Mouse (Mus musculus) R1 (cell line): Measurements from ENCODE around the gene Arl1.
"Not testable (repeated sequence)": the region's sequence is repeated elsewhere in the genome, so short reads cannot be mapped to it uniquely, and the experiment has no call there.

Source experiments
- DNase-seq: peaks from one replicate; pipeline ENCODE4 v3.0.0-alpha.2; 2018; ENCODE audit warnings: low read depth, low spot score

The Arl1 gene

DNA sequence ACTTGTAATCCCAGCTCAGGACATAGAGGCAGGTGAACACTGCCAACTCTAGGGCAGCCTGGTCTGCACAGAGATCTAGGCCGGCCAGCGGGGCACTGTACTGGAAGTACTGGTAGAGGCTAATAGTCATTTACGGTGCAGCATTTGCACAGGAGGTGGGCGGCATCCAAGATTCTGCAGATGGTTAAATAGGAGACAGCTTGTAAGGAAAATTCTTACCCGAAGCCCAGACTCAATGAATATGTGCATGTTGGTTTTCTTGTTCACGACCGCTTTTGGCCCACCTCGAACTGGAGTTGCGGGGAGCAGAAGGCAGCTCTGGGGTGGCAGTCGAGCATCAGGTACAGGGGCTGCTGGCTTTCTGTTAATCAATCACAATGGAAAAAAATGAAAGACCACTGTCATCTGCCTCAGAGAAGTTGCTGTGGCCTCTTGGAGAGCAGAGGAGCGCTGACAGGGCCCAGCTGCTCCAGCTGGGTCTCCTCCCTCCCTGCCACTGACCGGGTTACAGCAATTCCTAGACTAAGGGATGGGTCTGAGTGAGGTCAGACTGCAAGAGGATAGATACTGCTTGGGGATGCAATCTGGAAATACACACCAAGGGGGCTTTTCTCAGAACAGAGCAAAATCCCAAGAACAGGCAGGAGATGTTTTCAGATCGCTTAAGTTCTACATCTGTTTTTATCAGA is 31.0 kb downstream of the Arl1 start:
- no peak for DNase-seq

DNA sequence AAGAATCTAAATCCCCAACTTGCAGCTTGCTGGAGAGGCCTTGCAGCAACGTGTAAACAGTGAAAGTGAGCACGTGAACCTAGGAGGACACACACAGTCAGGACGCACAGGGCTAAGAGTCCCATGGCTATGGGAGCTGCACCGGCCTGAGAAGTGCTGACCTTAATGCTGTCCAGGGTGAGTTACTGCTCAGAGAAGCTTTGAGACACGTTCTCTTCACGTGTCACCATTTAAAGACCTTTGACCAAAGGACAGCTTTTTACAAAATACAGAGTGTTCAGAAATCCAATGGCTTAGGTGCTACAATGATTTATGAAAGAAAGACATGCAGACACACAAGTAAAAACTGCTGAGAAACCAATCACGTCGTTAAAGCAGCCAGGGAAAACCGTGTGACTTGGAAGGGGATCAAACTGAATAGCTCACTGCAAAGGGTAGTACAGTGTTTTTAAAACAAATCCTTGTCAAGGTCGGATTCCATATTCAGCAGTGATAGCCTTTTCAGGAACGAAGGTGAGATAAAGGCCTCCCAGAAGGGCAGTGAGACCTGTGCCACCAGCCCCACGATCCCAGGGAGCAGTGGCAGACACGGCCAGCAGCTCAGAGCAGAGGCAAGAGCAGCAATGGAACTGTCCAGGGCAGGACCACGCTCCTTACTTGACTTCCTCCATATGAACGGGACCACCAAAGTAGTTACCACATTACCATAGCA is 34.9 kb downstream of the Arl1 start:
- DNase-seq, result no peak

DNA sequence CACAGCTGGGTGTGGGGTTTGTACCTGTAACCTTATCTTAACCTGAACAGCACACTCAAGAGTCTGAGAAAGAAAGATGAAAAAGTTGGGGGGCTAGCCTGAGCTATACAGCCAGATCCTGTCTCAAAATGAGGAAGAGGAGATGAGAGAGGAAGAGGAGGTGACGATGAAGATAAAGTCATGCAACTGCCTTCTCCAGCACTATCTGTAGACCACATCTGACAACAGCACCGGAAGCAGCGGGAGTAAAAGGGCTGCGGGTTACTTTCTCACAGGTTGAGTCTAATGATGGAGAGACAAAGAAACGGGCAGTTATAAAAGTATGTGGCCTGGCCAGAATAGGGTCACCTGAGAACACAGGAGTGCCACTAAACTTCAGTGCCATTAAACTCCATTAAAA is 38.3 kb downstream of the Arl1 start:
- no peak for DNase-seq

DNA sequence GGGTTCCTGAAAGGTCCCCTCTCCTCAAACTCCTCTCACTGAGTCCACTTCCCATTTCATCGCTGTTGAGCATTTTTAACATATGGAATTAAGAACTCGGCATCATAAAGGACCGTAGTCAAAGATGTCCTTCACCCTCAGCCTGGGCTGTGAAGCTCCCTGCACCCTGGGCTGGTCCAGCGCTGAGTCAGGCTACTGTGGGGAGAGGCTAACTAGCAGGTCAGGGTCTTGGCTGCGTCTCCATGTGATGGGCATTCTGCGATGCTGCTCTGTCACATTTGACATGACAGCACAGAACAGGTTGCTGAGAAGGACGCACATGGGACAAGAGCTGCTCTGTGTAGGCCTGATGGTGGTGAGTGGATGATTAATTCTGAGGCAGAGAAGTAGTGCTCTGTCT is 39.0 kb downstream of the Arl1 start:
- DNase-seq, result no peak

DNA sequence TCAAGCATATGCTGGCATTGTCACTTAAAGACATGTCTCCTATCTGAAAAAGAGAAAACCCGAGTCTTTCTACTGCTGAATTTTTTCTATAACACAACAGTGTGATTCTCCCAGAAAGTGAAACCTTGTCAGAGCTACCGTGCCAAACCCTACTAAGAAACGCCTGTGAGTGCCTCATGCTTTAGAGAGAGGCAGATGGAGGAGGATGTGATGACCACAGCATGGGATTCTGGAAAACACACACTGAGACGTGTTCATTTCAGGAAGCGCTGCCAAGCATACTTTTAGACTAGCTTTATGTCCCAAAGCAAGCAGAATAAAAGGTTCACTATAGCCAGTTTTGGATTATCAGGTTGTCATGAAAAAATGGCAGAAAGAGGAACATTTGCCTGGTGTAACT is 42.3 kb downstream of the Arl1 start:
- DNase-seq, result not testable (repeated sequence)

DNA sequence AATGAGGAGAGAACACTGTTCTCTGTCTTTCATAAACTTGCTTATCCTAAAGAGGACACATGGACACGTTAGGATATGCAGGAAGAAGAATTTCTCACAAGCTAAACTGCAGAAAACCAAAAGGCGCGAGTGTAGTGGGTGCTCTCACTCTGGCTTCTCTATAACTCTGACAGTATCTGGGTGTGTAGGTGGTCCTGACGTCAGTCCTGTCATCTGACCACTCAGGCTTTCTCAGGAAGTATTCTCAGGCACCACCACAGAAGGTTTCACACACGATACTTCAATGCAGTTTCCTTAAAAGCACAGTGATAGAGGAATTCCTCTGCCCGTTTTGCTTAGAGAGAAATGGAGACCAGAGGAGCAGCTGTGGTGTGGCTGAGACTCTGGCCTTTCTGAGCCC is 45.5 kb downstream of the Arl1 start:
- DNase-seq, result no peak

DNA sequence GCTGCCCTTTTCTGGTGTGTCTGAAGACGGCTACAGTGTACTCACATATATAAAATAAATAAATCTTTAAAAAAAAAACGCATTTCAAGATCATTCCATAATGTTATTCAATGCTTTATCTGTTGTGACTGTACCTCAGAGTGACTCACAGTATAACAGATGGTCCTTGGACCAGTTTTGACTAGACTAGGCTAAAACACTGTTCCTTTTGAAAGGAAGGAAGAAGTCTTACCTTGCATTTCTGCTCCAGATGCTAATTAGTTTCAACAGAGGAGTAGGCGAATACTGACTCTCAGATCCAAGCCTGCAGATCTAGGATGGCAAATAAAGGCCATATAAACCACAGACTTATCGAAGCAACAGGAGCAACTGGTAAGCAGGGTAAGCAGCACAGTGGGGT is 50.1 kb downstream of the Arl1 start:
- no peak for DNase-seq

DNA sequence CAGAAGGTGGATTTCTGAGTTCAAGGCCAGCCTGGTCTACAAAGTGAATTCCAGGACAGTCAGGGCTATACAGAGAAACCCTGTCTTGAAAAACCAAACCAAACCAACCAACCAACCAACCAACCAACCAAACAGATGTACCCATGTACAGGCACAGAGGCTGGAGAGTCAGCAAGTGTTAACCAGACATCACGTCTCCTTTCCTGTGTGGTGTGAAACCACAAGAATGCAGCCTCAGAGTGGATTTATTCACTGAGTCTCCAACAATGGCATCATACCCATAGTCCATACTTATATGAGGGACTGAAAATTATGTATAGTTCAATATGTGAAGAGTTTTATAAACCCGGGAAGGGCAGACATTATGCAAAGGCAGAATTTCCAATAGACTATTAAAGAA is 52.5 kb downstream of the Arl1 start:
- DNase-seq, result not testable (repeated sequence)

DNA sequence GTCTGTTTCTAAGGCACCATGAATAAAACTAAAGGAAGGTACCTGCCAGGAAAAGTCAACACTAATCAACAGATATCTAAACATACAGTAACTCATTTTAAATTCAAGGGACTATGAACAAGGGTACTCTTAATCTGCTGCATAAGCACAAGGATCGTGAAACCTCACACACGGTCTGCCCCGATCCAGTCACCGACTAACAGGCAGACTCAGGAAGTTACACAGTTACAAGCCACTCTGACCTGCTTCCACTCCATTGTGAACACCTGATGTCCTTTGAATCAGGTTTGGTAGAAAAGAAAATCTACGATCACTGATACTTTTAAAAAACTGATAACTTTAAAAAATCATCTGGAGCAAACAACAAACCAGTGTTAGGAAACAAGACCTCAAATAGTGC is 53.3 kb downstream of the Arl1 start:
- DNase-seq, result no peak

DNA sequence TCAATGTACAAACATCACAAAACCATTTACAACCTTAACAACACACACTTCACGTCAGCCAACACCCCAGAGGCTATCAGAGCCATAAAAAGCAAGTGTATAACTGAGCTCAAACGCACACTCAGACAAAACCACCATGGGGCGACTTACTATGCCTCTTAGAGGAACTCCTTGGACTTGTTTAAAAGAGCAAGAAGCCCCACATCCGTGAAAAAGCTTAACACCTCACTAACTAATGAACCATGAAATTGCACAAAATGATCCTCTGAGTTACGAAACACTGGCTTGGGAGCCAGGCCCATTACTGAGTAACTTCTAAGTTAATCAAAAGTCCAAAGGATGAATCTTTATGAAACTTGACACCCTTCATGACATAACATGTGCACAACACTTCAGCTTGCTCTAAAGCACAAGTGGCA is 53.9 kb downstream of the Arl1 start:
- no peak for DNase-seq

DNA sequence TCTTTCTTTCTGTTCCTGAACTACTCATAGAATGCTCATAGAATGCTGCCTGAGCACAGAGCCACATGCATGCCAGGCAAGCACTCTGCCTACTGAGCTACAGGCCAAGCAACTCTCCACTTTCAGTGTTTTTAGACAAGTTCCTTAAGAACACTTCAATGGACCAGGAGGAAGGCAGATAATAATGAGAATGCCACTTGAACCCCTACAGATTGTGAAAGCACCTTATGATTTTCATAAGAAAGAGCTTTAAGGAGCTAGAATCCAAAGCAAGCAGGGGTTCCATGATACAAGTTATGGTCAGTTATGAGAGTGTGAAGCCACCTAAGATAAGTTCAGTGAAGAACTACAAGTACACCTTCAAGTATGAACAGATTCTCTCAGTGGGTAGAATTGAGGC is 63.0 kb downstream of the Arl1 start:
- no peak for DNase-seq
